Mouse (Mus musculus): Measurements from ENCODE around the gene Zbtb38. TPM values are rescaled to one million over a fixed set of nuclear protein-coding genes. Genes with fewer than 3 reads are reported as not detected.

Gene Zbtb38
- total RNA-seq, 2 experiments from 2014 or later = 56.1 to 75.8 TPM

GRCm38 (mm10) chr9:96638508-96638907 lies 114.1 kb downstream of the Zbtb38 start:
- peak in 1 of 2 experiments; percentile 4 for DNase-seq

DNA sequence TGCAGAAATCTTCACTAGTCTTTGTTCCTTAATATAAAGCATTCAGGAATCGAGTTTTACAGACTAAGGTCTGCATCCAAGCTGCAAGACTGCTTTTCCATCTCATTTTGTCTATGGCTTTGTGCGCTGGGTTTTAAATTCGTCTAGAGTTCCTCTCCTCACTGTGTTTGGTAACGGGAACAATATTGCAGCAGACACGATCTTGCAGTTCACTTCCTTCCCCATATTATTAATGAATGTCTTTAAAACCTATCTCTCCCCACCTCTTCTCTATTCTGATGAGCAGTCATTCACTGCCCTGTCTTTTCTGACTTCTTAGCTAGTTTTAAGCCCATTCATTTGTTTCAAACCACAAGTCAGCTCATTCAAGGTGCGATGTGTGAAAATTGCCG lies 115.5 kb downstream of the Zbtb38 start:
- no peak for DNase-seq

DNA sequence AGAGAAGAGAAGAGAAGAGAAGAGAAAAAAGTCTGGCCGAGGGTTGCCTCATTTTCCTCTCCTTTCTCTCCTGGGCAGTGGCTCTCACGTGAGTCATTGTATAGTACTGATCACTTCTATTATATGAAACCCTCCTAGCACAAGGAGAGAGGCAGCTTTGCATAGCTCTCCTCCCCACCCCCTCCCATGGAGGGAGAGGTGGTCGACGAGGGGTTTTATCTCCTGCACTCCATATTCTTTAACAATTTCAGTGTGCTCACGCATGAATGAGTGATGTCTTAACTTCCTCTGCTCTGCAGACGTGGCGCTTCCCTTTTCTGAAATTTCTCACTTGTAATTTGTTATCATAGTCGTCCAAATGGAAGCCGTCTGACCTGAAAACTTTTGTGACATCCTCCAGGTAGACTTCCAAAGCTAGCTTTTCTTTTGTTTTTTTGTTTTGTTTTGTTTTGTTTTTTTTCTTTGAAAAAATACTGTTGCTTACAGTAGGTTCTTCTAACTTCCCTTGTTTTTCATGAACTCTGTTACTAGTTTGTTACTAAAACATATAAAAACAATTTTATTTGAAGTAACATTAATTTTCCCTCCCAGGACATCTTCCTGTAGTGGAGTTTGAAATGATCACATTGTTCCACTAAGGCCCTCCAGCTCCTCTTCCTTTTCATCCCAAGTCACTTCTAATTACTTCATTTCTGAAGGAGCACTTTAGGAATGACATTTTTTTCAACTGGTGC lies 116.0 kb downstream of the Zbtb38 start:
- no peak for DNase-seq

DNA sequence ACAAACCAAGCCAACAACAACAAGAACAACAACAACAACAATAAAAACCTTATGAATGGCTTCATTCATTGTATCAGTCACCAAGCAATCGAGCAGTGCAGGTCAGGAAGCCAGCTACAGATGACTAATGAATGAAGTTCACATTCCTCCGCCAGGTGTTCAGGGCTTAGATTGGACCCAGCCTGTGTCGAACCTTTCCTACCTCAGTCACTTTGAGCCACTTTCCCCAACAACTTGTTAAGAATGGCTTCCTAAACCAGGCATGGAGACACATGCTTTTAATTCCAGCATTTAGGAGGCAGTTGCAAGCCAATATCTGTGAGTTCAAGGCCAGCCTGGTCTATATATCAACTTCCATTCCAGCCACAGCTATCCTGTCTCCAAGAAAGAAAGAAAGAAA lies 116.7 kb downstream of the Zbtb38 start:
- DNase-seq = no peak

GRCm38 (mm10) chr9:96635176-96635575 lies 117.5 kb downstream of the Zbtb38 start:
- no peak for DNase-seq

GRCm38 (mm10) chr9:96633771-96634170 lies 118.9 kb downstream of the Zbtb38 start:
- no peak for DNase-seq

Other genes starting within 250 kb of the Zbtb38 start
- not detected for gene Gm28729, start 227.6 kb downstream of the Zbtb38 start, total RNA-seq (2021)
- 10 to 100 TPM; 13.8 to 15.8 TPM for gene Rasa2, start 121.2 kb downstream of the Zbtb38 start, total RNA-seq (2021)
- 1 to 10 TPM; 7.8 to 8.7 TPM for gene Pxylp1, start 139.8 kb upstream of the Zbtb38 start, total RNA-seq (2021)